ENCODE assay signal across 8 mouse cellular contexts in the genomic region with DNA sequence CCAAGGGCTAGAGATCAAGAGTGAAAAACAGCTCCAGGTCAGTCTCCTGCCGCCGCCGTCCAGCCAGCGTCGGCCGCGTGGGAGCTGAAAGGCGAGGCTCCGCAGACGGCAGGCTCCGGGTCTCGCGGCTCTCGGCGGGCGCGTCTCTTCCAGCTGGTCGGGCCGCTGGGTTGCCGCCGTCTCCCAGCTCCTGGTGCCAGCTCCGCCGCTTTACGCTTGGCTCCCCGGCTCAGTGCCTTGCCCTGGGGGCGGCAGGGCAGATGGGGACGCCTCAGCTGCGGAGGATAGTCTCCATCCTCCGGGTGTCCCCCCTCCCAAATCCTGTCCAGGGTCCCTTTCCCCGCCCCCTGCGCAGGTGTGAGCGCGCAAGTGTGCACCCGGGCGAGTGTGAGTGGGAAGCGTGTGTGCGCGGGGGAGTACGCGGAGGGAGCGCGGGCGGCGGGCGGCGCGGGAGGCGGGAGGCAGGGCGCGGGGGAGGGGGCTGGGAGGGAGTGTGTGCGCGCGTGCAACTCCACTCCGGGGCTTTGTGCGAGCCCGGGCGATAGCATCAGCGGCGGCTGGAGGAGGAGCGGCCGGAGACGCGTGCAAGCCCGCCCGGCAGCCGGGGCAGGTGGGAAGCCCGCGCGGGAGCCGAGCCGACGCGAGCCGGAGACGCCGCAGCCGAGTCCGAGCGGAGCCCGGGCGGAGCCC. TPM values are rescaled to one million over a fixed set of nuclear protein-coding genes. Genes with fewer than 3 reads are reported as not detected.
DNase-seq lines count a peak whose midpoint lies in the region; ATAC-seq lines count a peak whose summit lies in the region.

No protein-coding gene starts in this region.

- H3K4me2 ChIP-seq in heart, embryonic 15.5 days: peak overlapping the region; percentile 60
- H3K4me2 ChIP-seq in embryonic facial prominence, embryonic 15.5 days (replicated peaks): peak overlapping the region; percentile 86
- H3K4me2 ChIP-seq in neural tube, embryonic 12.5 days (replicated peaks): peak overlapping the region; percentile 81

- H3K4me3 ChIP-seq in heart, embryonic 15.5 days: peak overlapping the region; percentile 36
- H3K4me3 ChIP-seq in embryonic facial prominence, embryonic 15.5 days (replicated peaks): peak overlapping the region; percentile 45
- peak overlapping the region; percentile 55 for H3K4me3 ChIP-seq in neural tube, embryonic 12.5 days

- no peak for DNase-seq in heart, adult 8-10 months (ENCODE audit: low spot score)
- DNase-seq in ZHBTc4 (ENCODE audit: low read depth, low spot score): peak; percentile 87
- DNase-seq in layer of hippocampus, postnatal 14 days (ENCODE audit: low spot score in 2 of 2): peak; percentile 42 to 48
- no peak for DNase-seq in c-Kit-positive CD71-positive TER-119-positive erythroid progenitor cells, embryonic 14.5 days (ENCODE audit: low spot score)
- no peak for DNase-seq in lung, postnatal 25 days (ENCODE audit: low spot score)

- H3K36me3 ChIP-seq in heart, embryonic 15.5 days: no peaks in the 10 kb centered on the region
- H3K36me3 ChIP-seq in embryonic facial prominence, embryonic 15.5 days: no peaks in the 10 kb centered on the region
- H3K36me3 ChIP-seq in neural tube, embryonic 12.5 days: no peaks in the 10 kb centered on the region

- H3K4me1 ChIP-seq in heart, embryonic 15.5 days (replicated peaks): peaks cover 24% of the 10 kb centered on the region
- peaks cover 27% of the 10 kb centered on the region for H3K4me1 ChIP-seq in embryonic facial prominence, embryonic 15.5 days
- H3K4me1 ChIP-seq in neural tube, embryonic 12.5 days: peaks cover 92% of the 10 kb centered on the region

- peaks cover 100% of the 10 kb centered on the region for H3K27me3 ChIP-seq in heart, embryonic 15.5 days
- H3K27me3 ChIP-seq in embryonic facial prominence, embryonic 15.5 days: peaks cover 100% of the 10 kb centered on the region
- H3K27me3 ChIP-seq in neural tube, embryonic 12.5 days (replicated peaks): peaks cover 90% of the 10 kb centered on the region

- ATAC-seq in heart, embryonic 15.5 days (replicated peaks; ENCODE audit: insufficient number of reproducible peaks, insufficient read depth, low FRiP score, low read depth): 0 out of 2 replicates have a peak, but pooled peaks have one; percentile 32
- peak; percentile 56; the same call in 1 of the 2 replicates for ATAC-seq in embryonic facial prominence, embryonic 15.5 days (ENCODE audit: insufficient number of reproducible peaks, low FRiP score, low TSS enrichment, low read depth)
- peak; percentile 48 for ATAC-seq in neural tube, embryonic 12.5 days (ENCODE audit: low FRiP score, low read depth)

- H3K9me3 ChIP-seq in heart, embryonic 15.5 days (replicated peaks): no peaks in the 10 kb centered on the region
- H3K9me3 ChIP-seq in embryonic facial prominence, embryonic 15.5 days (replicated peaks): no peaks in the 10 kb centered on the region
- no peaks in the 10 kb centered on the region for H3K9me3 ChIP-seq in neural tube, embryonic 12.5 days

- no peak overlapping the region for H3K9ac ChIP-seq in heart, embryonic 15.5 days
- no peak overlapping the region for H3K9ac ChIP-seq in embryonic facial prominence, embryonic 15.5 days
- peak overlapping the region; percentile 83 for H3K9ac ChIP-seq in neural tube, embryonic 12.5 days

- under 1% methylated on average over 80 of the region's 81 CpGs for WGBS in heart, embryonic 15.5 days
- under 1% methylated on average over 73 of the region's 81 CpGs for WGBS in embryonic facial prominence, embryonic 15.5 days
- under 1% methylated on average over 77 of the region's 81 CpGs for WGBS in neural tube, embryonic 12.5 days

- no peak overlapping the region for H3K27ac ChIP-seq in heart, embryonic 15.5 days
- H3K27ac ChIP-seq in embryonic facial prominence, embryonic 15.5 days (replicated peaks): no peak overlapping the region
- H3K27ac ChIP-seq in neural tube, embryonic 12.5 days: peak overlapping the region; percentile 71; the same call in 1 of the 2 replicates

RNA-seq across cellular contexts. Expression of a gene that starts 0.5 kb away (rescaled TPM):
- polyA plus RNA-seq in heart, embryonic 15.5 days (2015; fragmentation: Nextera tagmentation; extraction: Ambion mirVana): 0.14 and 0.15 TPM in 2 replicates
- total RNA-seq in heart, adult 8-10 months (2022): under 1 TPM; 0.20 to 0.47 (median 0.31) TPM
- polyA plus RNA-seq in embryonic facial prominence, embryonic 15.5 days (2015; fragmentation: Nextera tagmentation; extraction: Ambion mirVana): 0.60 and 0.63 TPM in 2 replicates
- total RNA-seq in layer of hippocampus, postnatal 14 days (2021): 10 to 100 TPM; 19.4 to 24.6 TPM
- polyA plus RNA-seq in neural tube, embryonic 12.5 days (2016; fragmentation: Nextera tagmentation; extraction: Ambion mirVana): 3.3 and 3.5 TPM in 2 replicates

Comparison
In these comparisons a context has a peak if more than half of its experiments do, and no peak if none do; other contexts are left out.
1. DNase-seq: peak in ZHBTc4 (single experiment) and layer of hippocampus, postnatal 14 days (2 of 2); none in heart, adult 8-10 months (single experiment), c-Kit-positive CD71-positive TER-119-positive erythroid progenitor cells, embryonic 14.5 days (single experiment) and lung, postnatal 25 days (single experiment).
2. Peak in every context shown above with its lines, with median percentiles within 50 percentile points of each other: ATAC-seq, H3K4me2 ChIP-seq and H3K4me3 ChIP-seq.